In genomic region chr5:5379870-5380730, GRCm38 (mm10) we compare ENCODE assay signal across 7 mouse cellular contexts. TPM values are rescaled to one million over a fixed set of nuclear protein-coding genes. Genes with fewer than 3 reads are reported as not detected.
DNase-seq lines count a peak whose midpoint lies in the region; ATAC-seq and TF ChIP-seq lines count a peak whose summit lies in the region.

No protein-coding gene starts in this region.

- TF ChIP-seq EP300 in heart, adult 2 months (IDR thresholded peaks at IDR 0.05; ENCODE audit: insufficient read depth, low read depth, low read length), result no peak

- H3K4me3 ChIP-seq in embryonic facial prominence, embryonic 10.5 days, result peak overlapping the region; percentile 75
- peak overlapping the region; percentile 66 for H3K4me3 ChIP-seq in heart, adult 2 months
- peak overlapping the region; percentile 79 for H3K4me3 ChIP-seq in limb, embryonic 14.5 days (replicated peaks; ENCODE audit: low read length)
- H3K4me3 ChIP-seq in midbrain, embryonic 14.5 days (replicated peaks; ENCODE audit: low read depth, low read length), result peak overlapping the region; percentile 78

- DNase-seq in adrenal gland, postnatal 4 days (ENCODE audit: low spot score in 2 of 2), result peak; percentile 6 to 14
- DNase-seq in embryonic facial prominence, embryonic 10.5 days (ENCODE audit: low spot score), result peak; percentile 82
- DNase-seq in heart, adult 2 months, result peak; percentile 82 to 84
- DNase-seq in kidney, adult 8-10 months, result peak; percentile 17 to 24
- peak; percentile 67 for DNase-seq in limb, embryonic 14.5 days (ENCODE audit: low spot score)
- DNase-seq in midbrain, embryonic 14.5 days, result peak; percentile 89
- peak; percentile 16 to 65 for DNase-seq in spleen, postnatal 4 days (ENCODE audit: low spot score in 2 of 2)

- H3K79me2 ChIP-seq in heart, adult 2 months (replicated peaks; ENCODE audit: control insufficient read depth, insufficient read depth, low read length), result no peaks in the 10 kb centered on the region

- H3K27me3 ChIP-seq in embryonic facial prominence, embryonic 10.5 days (replicated peaks; ENCODE audit: low read depth, poor library complexity, severe bottlenecking), result no peaks in the 10 kb centered on the region
- H3K27me3 ChIP-seq in heart, adult 2 months (ENCODE audit: control insufficient read depth, insufficient read depth, low read length), result no peaks in the 10 kb centered on the region
- H3K27me3 ChIP-seq in limb, embryonic 14.5 days (ENCODE audit: control insufficient read depth, insufficient read depth, low read length), result no peaks in the 10 kb centered on the region
- H3K27me3 ChIP-seq in midbrain, embryonic 14.5 days (ENCODE audit: control insufficient read depth, insufficient read depth, low read length), result no peaks in the 10 kb centered on the region

- 1% methylated on average over 128 of the region's 128 CpGs for WGBS in embryonic facial prominence, embryonic 10.5 days
- under 1% methylated on average over 96 of the region's 128 CpGs for WGBS in heart, adult 2 months
- under 1% methylated on average over 89 of the region's 128 CpGs for WGBS in limb, embryonic 14.5 days
- under 1% methylated on average over 108 of the region's 128 CpGs for WGBS in midbrain, embryonic 14.5 days

- H3K9me3 ChIP-seq in embryonic facial prominence, embryonic 10.5 days, result no peaks in the 10 kb centered on the region
- no peaks in the 10 kb centered on the region for H3K9me3 ChIP-seq in limb, embryonic 14.5 days (ENCODE audit: control insufficient read depth, low read length)
- H3K9me3 ChIP-seq in midbrain, embryonic 14.5 days (ENCODE audit: control insufficient read depth, low read length), result no peaks in the 10 kb centered on the region

- no peak for TF ChIP-seq POLR2A in heart, adult 2 months (IDR thresholded peaks at IDR 0.05; ENCODE audit: insufficient read depth, low read depth, low read length)
- peak; percentile 36; the same call in 1 of the 2 replicates for TF ChIP-seq POLR2A in limb, embryonic 14.5 days (IDR thresholded peaks at IDR 0.05; ENCODE audit: borderline replicate concordance, extremely low read depth, insufficient read depth, insufficient read length)

- peak; percentile 88 for ATAC-seq in limb, embryonic 14.5 days (ENCODE audit: low FRiP score, low read depth)
- peak; percentile 92 for ATAC-seq in midbrain, embryonic 14.5 days (ENCODE audit: low FRiP score, low TSS enrichment)

- H3K4me1 ChIP-seq in embryonic facial prominence, embryonic 10.5 days, result peaks cover 21% of the 10 kb centered on the region
- H3K4me1 ChIP-seq in heart, adult 2 months (ENCODE audit: control insufficient read depth, insufficient read depth, low read length), result peaks cover 3% of the 10 kb centered on the region; the same call in 1 of the 2 replicates
- H3K4me1 ChIP-seq in limb, embryonic 14.5 days (ENCODE audit: control insufficient read depth, insufficient read depth, low read length), result peaks cover 16% of the 10 kb centered on the region
- H3K4me1 ChIP-seq in midbrain, embryonic 14.5 days (ENCODE audit: control insufficient read depth, insufficient read depth, low read length), result peaks cover 21% of the 10 kb centered on the region

- H3K4me2 ChIP-seq in limb, embryonic 14.5 days (replicated peaks; ENCODE audit: low read depth, low read length, severe bottlenecking), result peak overlapping the region; percentile 58
- peak overlapping the region; percentile 79 for H3K4me2 ChIP-seq in midbrain, embryonic 14.5 days (ENCODE audit: low read length)

- TF ChIP-seq CTCF in heart, adult 2 months (IDR thresholded peaks at IDR 0.05), result no peak

- no peaks in the 10 kb centered on the region for H3K36me3 ChIP-seq in embryonic facial prominence, embryonic 10.5 days (replicated peaks)
- H3K36me3 ChIP-seq in heart, adult 2 months (ENCODE audit: control insufficient read depth, insufficient read depth, low read length), result no peaks in the 10 kb centered on the region
- H3K36me3 ChIP-seq in limb, embryonic 14.5 days (ENCODE audit: control insufficient read depth, insufficient read depth, low read length), result no peaks in the 10 kb centered on the region
- no peaks in the 10 kb centered on the region for H3K36me3 ChIP-seq in midbrain, embryonic 14.5 days (ENCODE audit: control insufficient read depth, insufficient read depth, low read length)

- intact Hi-C loops in heart, adult 2 months (cut with DNase I), result loop anchor here (2.0 to 10.0 kb wide), 6 partner anchors 37 to 1188 kb away; partner anchors contain the start of gene Mterf1b

- peak overlapping the region; percentile 52 for H3K9ac ChIP-seq in heart, adult 2 months (ENCODE audit: low read depth, low read length)
- H3K9ac ChIP-seq in limb, embryonic 14.5 days (ENCODE audit: low read depth, low read length, severe bottlenecking), result peak overlapping the region; percentile 98
- peak overlapping the region; percentile 95 for H3K9ac ChIP-seq in midbrain, embryonic 14.5 days (replicated peaks; ENCODE audit: low read length)

- H3K27ac ChIP-seq in embryonic facial prominence, embryonic 10.5 days (replicated peaks), result peak overlapping the region; percentile 96
- H3K27ac ChIP-seq in heart, adult 2 months, result peak overlapping the region; percentile 77
- H3K27ac ChIP-seq in limb, embryonic 14.5 days (replicated peaks; ENCODE audit: low read depth, low read length), result peak overlapping the region; percentile 95
- peak overlapping the region; percentile 95 for H3K27ac ChIP-seq in midbrain, embryonic 14.5 days (replicated peaks; ENCODE audit: low read depth, low read length)

RNA-seq across cellular contexts. Expression of gene Cdk14, which starts 40.0 kb away (rescaled TPM):
- total RNA-seq in adrenal gland, postnatal 4 days (2021), result 10 to 100 TPM; 21.2 to 26.0 TPM
- polyA plus RNA-seq in embryonic facial prominence, embryonic 10.5 days (2016; fragmentation: Nextera tagmentation; extraction: Ambion mirVana), result 17.2 and 18.3 TPM in 2 replicates
- 1 to 10 TPM; 7.6 to 8.1 TPM for total RNA-seq in heart, adult 2 months (2021)
- 2.7 and 3.6 TPM in 2 replicates for polyA plus RNA-seq in heart, adult 2 months (2012; rRNA removed)
- polyA plus RNA-seq in limb, embryonic 14.5 days (2012; rRNA removed), result 14.5 and 15.7 TPM in 2 replicates
- 27.6 and 29.7 TPM in 2 replicates for polyA plus RNA-seq in limb, embryonic 14.5 days (2014; fragmentation: Nextera tagmentation; extraction: Ambion mirVana)
- polyA plus RNA-seq in midbrain, embryonic 14.5 days (2014; fragmentation: Nextera tagmentation; extraction: Ambion mirVana), result 50.7 and 54.0 TPM in 2 replicates

Comparison
In these comparisons a context has a peak if more than half of its experiments do, and no peak if none do; other contexts are left out.
1. Peak in every context shown above with its lines: DNase-seq, ATAC-seq, H3K4me3 ChIP-seq and H3K27ac ChIP-seq.
2. DNase-seq: peak in every context shown above with its lines; median percentile 89 in midbrain, embryonic 14.5 days; 83 in heart, adult 2 months; 82 in embryonic facial prominence, embryonic 10.5 days; 67 in limb, embryonic 14.5 days; 40 in spleen, postnatal 4 days; 20 in kidney, adult 8-10 months; 10 in adrenal gland, postnatal 4 days.